Mouse (Mus musculus) spleen, embryonic (tissue): ENCODE results near the gene Gm20388.
"Not testable (repeated sequence)": the region's sequence is repeated elsewhere in the genome, so short reads cannot be mapped to it uniquely, and the experiment has no call there.

Experiments
- CTCF ChIA-PET: fragments of 350-600 bp; sonication (Branson Sonifier 250); formaldehyde crosslinking; loops from one replicate; lab custom pipeline; 2022; lab: Charles Lee

Gm20388 gene

GRCm38 (mm10) chr8:120347734-120348341 is 437.2 kb downstream of the Gm20388 start:
- CTCF ChIA-PET, result no interaction called here

GRCm38 (mm10) chr8:120348922-120349321 is 438.3 kb downstream of the Gm20388 start:
- CTCF ChIA-PET, result no interaction called here

- CTCF ChIA-PET, result interaction anchor here (1.3 kb wide), 1 partner anchor 25 kb away, joined by 3 read pairs; no protein-coding TSS in a partner anchor
Measured at GRCm38 (mm10) chr8:120351332-120352071, 440.9 kb downstream of the Gm20388 start.

- CTCF ChIA-PET, result no interaction called here
Measured at GRCm38 (mm10) chr8:120352096-120352495, 441.5 kb downstream of the Gm20388 start.

- CTCF ChIA-PET, result no interaction called here
Measured at GRCm38 (mm10) chr8:120356067-120356466, 445.4 kb downstream of the Gm20388 start.

- CTCF ChIA-PET, result interaction anchor here (0.5 kb wide), 1 partner anchor 179 kb away, joined by 3 read pairs; no protein-coding TSS in a partner anchor
Measured at GRCm38 (mm10) chr8:120357504-120357903, 446.9 kb downstream of the Gm20388 start.

GRCm38 (mm10) chr8:120361301-120361700 is 450.7 kb downstream of the Gm20388 start:
- CTCF ChIA-PET, result no interaction called here

- CTCF ChIA-PET, result interaction anchor here (0.8 kb wide), 1 partner anchor 42 kb away, joined by 3 read pairs; no protein-coding TSS in a partner anchor
Measured at GRCm38 (mm10) chr8:120363552-120364071, 453.0 kb downstream of the Gm20388 start.

- CTCF ChIA-PET, result no interaction called here
Measured at GRCm38 (mm10) chr8:120364093-120364725, 453.6 kb downstream of the Gm20388 start.

- CTCF ChIA-PET, result no interaction called here
Measured at GRCm38 (mm10) chr8:120366840-120367239, 456.2 kb downstream of the Gm20388 start.

- CTCF ChIA-PET, result not testable (repeated sequence)
Measured at GRCm38 (mm10) chr8:120368191-120368590, 457.6 kb downstream of the Gm20388 start.

GRCm38 (mm10) chr8:120368814-120369649 is 458.4 kb downstream of the Gm20388 start:
- CTCF ChIA-PET, result interaction anchor here (0.6 kb wide), 1 partner anchor 35 kb away, joined by 10 read pairs; no protein-coding TSS in a partner anchor

GRCm38 (mm10) chr8:120369956-120370355 is 459.3 kb downstream of the Gm20388 start:
- CTCF ChIA-PET, result no interaction called here

GRCm38 (mm10) chr8:120370461-120370860 is 459.8 kb downstream of the Gm20388 start:
- CTCF ChIA-PET, result no interaction called here

- CTCF ChIA-PET, result no interaction called here
Measured at GRCm38 (mm10) chr8:120371146-120371545, 460.5 kb downstream of the Gm20388 start.

- CTCF ChIA-PET, result interaction anchor here (0.7 kb wide), 1 partner anchor 540 kb away, joined by 4 read pairs; no protein-coding TSS in a partner anchor
Measured at GRCm38 (mm10) chr8:120371725-120372457, 461.2 kb downstream of the Gm20388 start.

GRCm38 (mm10) chr8:120372684-120373083 is 462.0 kb downstream of the Gm20388 start:
- CTCF ChIA-PET, result interaction anchor here (0.7 kb wide), 1 partner anchor 539 kb away, joined by 4 read pairs; no protein-coding TSS in a partner anchor

GRCm38 (mm10) chr8:120373621-120374020 is 463.0 kb downstream of the Gm20388 start:
- CTCF ChIA-PET, result no interaction called here

- CTCF ChIA-PET, result no interaction called here
Measured at GRCm38 (mm10) chr8:120374070-120374469, 463.4 kb downstream of the Gm20388 start.

GRCm38 (mm10) chr8:120374514-120374913 is 463.9 kb downstream of the Gm20388 start:
- CTCF ChIA-PET, result no interaction called here
